Mouse (Mus musculus) liver, embryonic 14.5 days (tissue): ENCODE data around the gene Kif16b. TPM values are rescaled to one million over a fixed set of nuclear protein-coding genes. Genes with fewer than 3 reads are reported as not detected.

Experiments used
- ATAC-seq: fragments of 200-750 bp; cut with Nextera tagmentation; 2 replicates; pipeline ENCODE4 v1.8.0; 2017; ENCODE audit warnings: moderate number of reproducible peaks, mild to moderate bottlenecking, moderate library complexity; ENCODE audit not compliant: insufficient read depth
- DNase-seq, 3 experiments: peaks; one replicate each; pipeline ENCODE4 v3.0.0-alpha.2; 2012 to 2013; ENCODE audit warnings: low read depth in 3 of 3, low spot score in 3 of 3
- H3K27ac ChIP-seq: fragments of 300-500 bp; sonication (generic); 2 replicates; pipeline ENCODE4 v1.5.1; 2014; ENCODE audit warnings: moderate library complexity, mild to moderate bottlenecking, control low read depth, inconsistent platforms
- H3K27me3 ChIP-seq: fragments of 300-500 bp; sonication (generic); 2 replicates; pipeline ENCODE4 v1.6.1; 2014; ENCODE audit warnings: mild to moderate bottlenecking, low read length, moderate library complexity; ENCODE audit not compliant: control insufficient read depth, insufficient read depth
- H3K36me3 ChIP-seq: fragments of 300-500 bp; sonication (generic); replicated peaks from 2 replicates; pipeline ENCODE4 v1.6.1; 2014; ENCODE audit warnings: low read depth; ENCODE audit not compliant: control insufficient read depth, insufficient read depth
- H3K4me1 ChIP-seq, 2 experiments: fragments of 200-500 bp in 1 of 2; fragments of 300-500 bp in 1 of 2; sonication (generic) in 1 of 2; replicated peaks; 2 replicates each; pipeline ENCODE4 v1.6.1; 2012 to 2014; ENCODE audit warnings: antibody characterized with exemption in 1 of 2, inconsistent platforms in 1 of 2, low read length in 1 of 2; ENCODE audit not compliant: control insufficient read depth in 2 of 2, insufficient read depth in 2 of 2
- H3K4me2 ChIP-seq: fragments of 300-500 bp; sonication (generic); 2 replicates; pipeline ENCODE4 v1.6.1; 2014; ENCODE audit warnings: low read depth, mild to moderate bottlenecking, control low read depth, moderate library complexity
- H3K4me3 ChIP-seq, 2 experiments: fragments of 200-500 bp in 1 of 2; fragments of 300-500 bp in 1 of 2; sonication (generic) in 1 of 2; 2 replicates each; pipeline ENCODE4 v1.5.1; 2012 to 2014; ENCODE audit warnings: low read depth in 2 of 2, low read length in 2 of 2, mild to moderate bottlenecking in 2 of 2, control low read depth in 1 of 2, inconsistent platforms in 1 of 2, moderate library complexity in 1 of 2; ENCODE audit not compliant: insufficient read depth in 1 of 2
- H3K9ac ChIP-seq: fragments of 300-500 bp; sonication (generic); replicated peaks from 2 replicates; pipeline ENCODE4 v1.6.1; 2014; ENCODE audit warnings: mild to moderate bottlenecking, control low read depth, moderate library complexity
- H3K9me3 ChIP-seq: fragments of 300-500 bp; sonication (generic); 2 replicates; pipeline ENCODE4 v1.6.1; 2016; ENCODE audit warnings: low read length, mixed read lengths; ENCODE audit not compliant: control insufficient read depth
- CTCF ChIP-seq: IDR thresholded peaks from 2 replicates; pipeline ENCODE4 v1.5.1; 2016; ENCODE audit warnings: antibody characterized with exemption, low read depth, control low read depth
- EP300 ChIP-seq: IDR thresholded peaks from 2 replicates; pipeline ENCODE4 v1.6.1; 2016; ENCODE audit warnings: antibody characterized with exemption, low read depth
- WGBS: fragments of 180-500 bp; shearing (Covaris S2); extraction: QIAGEN DNeasy Blood & Tissue Kit; methylation state at CpG from one replicate; pipeline ENCODE4 v1.1.7; 2014; ENCODE audit not compliant: insufficient replicate concordance; 5-methylcytosine and 5-hydroxymethylcytosine counted together
- polyA plus RNA-seq, 2 experiments: library from polyadenylated mRNA; depleted of rRNA in 1 of 2; stranded (reverse) in 1 of 2; unstranded in 1 of 2; fragments of >200 nt; fragmentation: Nextera tagmentation in 1 of 2; extraction: Ambion mirVana in 1 of 2; gene quantifications; 2 replicates each; pipeline versions ENCODE4 v1.2.1 to v1.2.3; 2012 to 2014

Kif16b gene
- polyA plus RNA-seq, 2 experiments: 2.2 to 2.5 TPM

- no peaks in the 10 kb centered on the region for H3K9me3 ChIP-seq
- ATAC-seq: no peak
- H3K4me2 ChIP-seq: no peak overlapping the region
- TF ChIP-seq CTCF (no peak), EP300 (no peak)
- H3K9ac ChIP-seq: no peak overlapping the region
- H3K4me1 ChIP-seq: peaks cover 0 to 10% of the 10 kb centered on the region in 2 experiments; a peak in 2 of 4 replicates
- no peak overlapping the region for H3K27ac ChIP-seq
- no peaks in the 10 kb centered on the region for H3K27me3 ChIP-seq
- WGBS: 56% methylated on average over 7 of the region's 7 CpGs
- H3K4me3 ChIP-seq: no peak overlapping the region
- DNase-seq: no peak
- no peaks in the 10 kb centered on the region for H3K36me3 ChIP-seq
These were observed 18.3 kb downstream of the Kif16b start for GRCm38 (mm10) chr2:142882871-142883624.

- H3K9ac ChIP-seq: no peak overlapping the region
- H3K27me3 ChIP-seq: no peaks in the 10 kb centered on the region
- H3K4me2 ChIP-seq: no peak overlapping the region
- H3K4me3 ChIP-seq: no peak overlapping the region
- WGBS: 53% methylated on average over 2 of the region's 2 CpGs
- TF ChIP-seq EP300 (no peak), CTCF (no peak)
- no peak for ATAC-seq
- no peaks in the 10 kb centered on the region for H3K36me3 ChIP-seq
- peaks cover 0 to 12% of the 10 kb centered on the region in 2 experiments; a peak in 2 of 4 replicates for H3K4me1 ChIP-seq
- no peaks in the 10 kb centered on the region for H3K9me3 ChIP-seq
- no peak overlapping the region for H3K27ac ChIP-seq
- no peak for DNase-seq
These were observed 18.9 kb downstream of the Kif16b start for GRCm38 (mm10) chr2:142882466-142882865.

- H3K9me3 ChIP-seq: no peaks in the 10 kb centered on the region
- no peak for TF ChIP-seq EP300
- TF ChIP-seq CTCF: no peak
- no peaks in the 10 kb centered on the region for H3K27me3 ChIP-seq
- H3K4me1 ChIP-seq: peaks cover 0 to 15% of the 10 kb centered on the region in 2 experiments; a peak in 2 of 4 replicates
- DNase-seq (no peak), ATAC-seq (no peak)
- H3K27ac ChIP-seq: no peak overlapping the region
- H3K4me2 ChIP-seq: no peak overlapping the region
- 40% methylated on average over 4 of the region's 4 CpGs for WGBS
- no peak overlapping the region for H3K4me3 ChIP-seq
- no peaks in the 10 kb centered on the region for H3K36me3 ChIP-seq
- no peak overlapping the region for H3K9ac ChIP-seq
These were observed 20.2 kb downstream of the Kif16b start for GRCm38 (mm10) chr2:142881177-142881576.

GRCm38 (mm10) chr2:142879257-142879818, 22.0 kb downstream of the Kif16b start:
- TF ChIP-seq CTCF: no peak
- TF ChIP-seq EP300: no peak
- 67% methylated on average over 8 of the region's 8 CpGs for WGBS
- ATAC-seq (no peak), DNase-seq (no peak)
- Histone ChIP-seq H3K4me2 (no peak overlapping the region), H3K4me1 (peaks cover 0 to 15% of the 10 kb centered on the region in 2 experiments; a peak in 2 of 4 replicates), H3K27me3 (no peaks in the 10 kb centered on the region), H3K36me3 (no peaks in the 10 kb centered on the region), H3K27ac (no peak overlapping the region), H3K4me3 (no peak overlapping the region), H3K9me3 (no peaks in the 10 kb centered on the region), H3K9ac (no peak overlapping the region)

- no peak overlapping the region for H3K4me2 ChIP-seq
- DNase-seq (peak in 1 of 3 experiments; percentile 4), ATAC-seq (peak; percentile 34; the same call in 1 of the 2 replicates)
- H3K27ac ChIP-seq: no peak overlapping the region
- WGBS: 51% methylated on average over 2 of the region's 2 CpGs
- H3K9ac ChIP-seq: no peak overlapping the region
- no peaks in the 10 kb centered on the region for H3K27me3 ChIP-seq
- TF ChIP-seq EP300: no peak
- TF ChIP-seq CTCF: no peak
- no peaks in the 10 kb centered on the region for H3K36me3 ChIP-seq
- no peak overlapping the region for H3K4me3 ChIP-seq
- H3K4me1 ChIP-seq: peaks cover 0 to 10% of the 10 kb centered on the region in 2 experiments; a peak in 2 of 4 replicates
- no peaks in the 10 kb centered on the region for H3K9me3 ChIP-seq
These were observed 24.7 kb downstream of the Kif16b start for GRCm38 (mm10) chr2:142876636-142877035.
